Mouse (Mus musculus) mature B cell (primary cell): Measurements from ENCODE around the gene Ube2o.
"Not testable (repeated sequence)": the region's sequence is repeated elsewhere in the genome, so short reads cannot be mapped to it uniquely, and the experiment has no call there.

Experiments
- in situ Hi-C: fragments of 300-500 bp; cut with MboI; formaldehyde crosslinking; loops from 2 replicates; pipeline ENCODE4 v1.14.3; 2019

Ube2o gene

GRCm38 (mm10) chr11:116615735-116616437 is 34.6 kb upstream of the Ube2o start:
- in situ Hi-C loops = no loop called here

GRCm38 (mm10) chr11:116613234-116613633 is 32.0 kb upstream of the Ube2o start:
- in situ Hi-C loops = no loop called here

GRCm38 (mm10) chr11:116612554-116612953 is 31.3 kb upstream of the Ube2o start:
- in situ Hi-C loops = no loop called here

- in situ Hi-C loops = no loop called here
Measured at GRCm38 (mm10) chr11:116611883-116612282, 30.6 kb upstream of the Ube2o start.

- in situ Hi-C loops = not testable (repeated sequence)
Measured at GRCm38 (mm10) chr11:116611168-116611567, 29.9 kb upstream of the Ube2o start.

GRCm38 (mm10) chr11:116609965-116610630 is 28.9 kb upstream of the Ube2o start:
- in situ Hi-C loops = no loop called here

- in situ Hi-C loops = no loop called here
Measured at GRCm38 (mm10) chr11:116607717-116608116, 26.5 kb upstream of the Ube2o start.

GRCm38 (mm10) chr11:116604097-116604496 is 22.9 kb upstream of the Ube2o start:
- in situ Hi-C loops = no loop called here

- in situ Hi-C loops = no loop called here
Measured at GRCm38 (mm10) chr11:116603339-116603738, 22.1 kb upstream of the Ube2o start.

GRCm38 (mm10) chr11:116602043-116602442 is 20.8 kb upstream of the Ube2o start:
- in situ Hi-C loops = no loop called here

- in situ Hi-C loops = no loop called here
Measured at GRCm38 (mm10) chr11:116601166-116601565, 19.9 kb upstream of the Ube2o start.

GRCm38 (mm10) chr11:116599230-116599629 is 18.0 kb upstream of the Ube2o start:
- in situ Hi-C loops = no loop called here

- in situ Hi-C loops = no loop called here
Measured at GRCm38 (mm10) chr11:116598193-116598592, 16.9 kb upstream of the Ube2o start.

GRCm38 (mm10) chr11:116596766-116597165 is 15.5 kb upstream of the Ube2o start:
- in situ Hi-C loops = no loop called here

GRCm38 (mm10) chr11:116593345-116593744 is 12.1 kb upstream of the Ube2o start:
- in situ Hi-C loops = loop anchor here (5.0 kb wide), 1 partner anchor 34 kb away; the partner anchor contains the start of gene Rhbdf2

- in situ Hi-C loops = loop anchor here (5.0 kb wide), 1 partner anchor 35 kb away; the partner anchor contains the start of gene Rhbdf2
Measured at GRCm38 (mm10) chr11:116592428-116592827, 11.2 kb upstream of the Ube2o start.

GRCm38 (mm10) chr11:116591621-116592020 is 10.4 kb upstream of the Ube2o start:
- in situ Hi-C loops = loop anchor here (5.0 kb wide), 1 partner anchor 36 kb away; the partner anchor contains the start of gene Rhbdf2

GRCm38 (mm10) chr11:116589574-116589973 is 8.3 kb upstream of the Ube2o start:
- in situ Hi-C loops = no loop called here

- in situ Hi-C loops = no loop called here
Measured at GRCm38 (mm10) chr11:116589020-116589531, 7.8 kb upstream of the Ube2o start.

GRCm38 (mm10) chr11:116586801-116587631 is 5.8 kb upstream of the Ube2o start:
- in situ Hi-C loops = no loop called here

- in situ Hi-C loops = no loop called here
Measured at GRCm38 (mm10) chr11:116586310-116586709, 5.1 kb upstream of the Ube2o start, which contains the start of gene Aanat. Gene Aanat (plus strand): TSS chr11:116586432.

GRCm38 (mm10) chr11:116585682-116586081 is 4.4 kb upstream of the Ube2o start:
- in situ Hi-C loops = no loop called here
